Mouse (Mus musculus) left cerebral cortex, postnatal 4 days (tissue): ENCODE data around the gene Gpr89. TPM values are rescaled to one million over a fixed set of nuclear protein-coding genes. Genes with fewer than 3 reads are reported as not detected.

Experiments used
- DNase-seq: peaks from one replicate; pipeline ENCODE4 v3.0.0-alpha.2; 2022
- intact Hi-C: fragments of 180-260 bp; cut with DNase I; formaldehyde crosslinking; loops from one replicate; pipeline ENCODE4 v1.15.1; 2025
- total RNA-seq, 2 experiments: library from RNA; stranded (reverse); gene quantifications; 2 replicates each; pipeline ENCODE4 v1.2.3; 2021

Gpr89 gene
- total RNA-seq, 2 experiments from 2014 or later = 36.0 to 42.8 TPM

DNA sequence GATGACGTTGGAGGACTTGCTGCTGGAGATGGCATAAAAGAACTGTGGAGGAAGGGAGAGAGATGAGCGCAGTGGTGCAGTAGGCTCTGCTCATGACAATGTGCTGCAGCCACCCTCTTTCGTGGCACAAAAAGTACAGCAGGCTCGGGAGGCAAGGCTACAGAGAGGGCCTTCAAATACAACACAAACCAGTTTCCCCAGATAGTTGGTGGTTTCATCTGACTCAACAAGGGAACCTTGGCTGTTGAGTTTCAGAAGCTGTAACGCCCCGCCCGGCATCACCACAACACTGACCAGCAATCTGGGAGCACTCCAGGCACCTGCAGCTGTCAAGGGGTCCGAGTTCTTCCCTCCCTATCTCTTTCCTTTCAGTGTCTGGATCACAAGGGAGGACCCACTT, 32.6 kb downstream of the Gpr89 start:
- no peak for DNase-seq
- intact Hi-C loops = no loop called here

DNA sequence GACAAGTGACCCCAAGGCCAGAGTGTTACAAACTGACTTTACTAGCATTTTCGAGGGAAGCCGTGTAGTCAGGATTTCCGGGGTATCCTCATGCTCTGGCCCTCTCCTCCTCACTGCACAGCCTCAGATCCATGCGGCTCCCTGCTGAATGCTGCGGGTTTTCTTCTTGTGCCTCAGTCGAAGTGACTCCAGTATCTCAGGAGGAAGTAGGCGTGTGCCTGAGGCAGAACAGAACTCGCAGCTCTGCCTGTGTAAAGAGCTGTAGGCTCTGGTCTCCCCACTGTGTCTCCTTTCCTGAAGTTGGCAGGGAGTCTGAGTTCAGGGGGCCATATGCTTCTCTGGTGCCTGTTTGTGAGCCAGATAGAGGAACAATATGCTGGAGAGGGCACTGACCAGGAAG, 34.1 kb downstream of the Gpr89 start:
- DNase-seq = no peak
- intact Hi-C loops = no loop called here

DNA sequence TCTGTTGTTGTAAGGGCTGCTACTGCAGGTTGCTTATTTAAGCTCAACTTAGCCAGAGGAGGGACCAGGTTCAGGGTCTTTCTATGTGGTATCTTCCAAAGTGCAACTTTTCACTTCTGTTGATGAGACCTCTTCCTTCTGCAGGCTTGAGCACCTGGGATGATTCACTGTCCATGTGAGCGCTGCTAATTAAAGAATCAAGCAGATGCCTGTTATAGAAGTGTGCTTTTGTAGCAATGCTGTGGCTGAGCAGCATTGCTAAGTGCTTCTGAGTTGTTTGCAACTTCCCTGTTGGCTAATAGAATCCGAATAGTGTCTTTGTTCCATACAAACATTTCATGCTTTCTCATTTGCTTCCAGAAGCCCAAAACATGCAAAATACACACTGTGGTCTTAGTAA, 34.9 kb downstream of the Gpr89 start:
- DNase-seq = no peak
- intact Hi-C loops = no loop called here

DNA sequence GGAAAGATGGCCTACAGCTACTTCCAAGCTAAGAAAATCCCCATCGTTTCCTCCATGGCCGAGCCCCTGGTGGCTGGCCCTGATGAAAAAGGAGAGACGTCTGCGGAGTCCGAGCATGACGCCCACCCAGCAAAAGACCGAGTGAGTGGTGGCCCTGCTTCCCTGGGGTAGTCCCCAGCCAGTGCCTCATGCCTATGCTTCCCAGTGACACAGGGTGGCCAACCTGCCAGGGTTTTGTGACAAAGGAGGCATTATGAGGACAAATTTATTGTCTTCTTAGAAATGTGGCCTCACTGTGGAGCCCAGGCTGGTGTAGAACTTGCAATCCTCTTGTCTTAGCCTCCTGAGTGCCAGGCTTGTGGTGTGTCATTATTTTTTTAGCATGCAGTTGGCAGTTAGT, 36.1 kb downstream of the Gpr89 start:
- no peak for DNase-seq
- intact Hi-C loops = no loop called here

DNA sequence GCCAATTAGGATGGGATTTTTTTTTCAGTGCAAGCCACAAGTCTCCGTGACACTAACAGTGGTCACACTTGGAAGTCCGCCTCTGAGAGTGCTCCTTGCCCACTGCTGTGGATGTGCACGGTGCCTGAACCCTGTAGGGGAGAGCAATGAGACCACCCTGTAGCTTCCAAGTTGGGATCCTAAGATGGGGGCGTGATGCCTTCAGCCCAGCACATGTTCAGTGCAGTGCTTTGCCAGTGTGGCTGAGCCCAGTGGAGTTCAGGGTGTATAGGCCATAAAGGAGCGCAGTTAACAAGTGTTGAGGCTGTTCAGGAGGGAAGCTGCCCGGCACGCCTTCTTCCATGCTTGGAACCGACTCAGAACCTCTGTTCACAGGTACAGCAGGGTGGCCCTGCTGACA, 36.6 kb downstream of the Gpr89 start:
- no peak for DNase-seq
- intact Hi-C loops = no loop called here

DNA sequence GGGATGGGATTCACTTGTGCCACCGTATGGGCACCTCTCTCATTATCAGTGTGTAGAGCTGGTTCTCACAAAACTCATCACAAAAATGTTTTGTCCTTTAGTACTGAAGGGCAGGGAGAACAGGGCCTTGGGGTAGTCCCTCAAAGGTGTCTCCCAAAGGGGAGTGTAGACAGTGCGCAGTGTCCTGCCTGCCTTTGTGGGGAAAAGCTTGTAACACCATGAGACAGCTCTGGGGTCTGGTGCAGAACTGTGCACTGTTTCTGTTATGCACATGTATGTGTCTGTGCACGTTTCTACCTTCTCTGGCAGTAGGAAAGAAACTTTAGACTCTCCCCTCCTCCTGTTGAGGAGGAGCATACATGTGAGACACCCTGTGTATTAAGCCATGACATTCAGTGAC, 37.3 kb downstream of the Gpr89 start:
- DNase-seq = no peak
- intact Hi-C loops = no loop called here

DNA sequence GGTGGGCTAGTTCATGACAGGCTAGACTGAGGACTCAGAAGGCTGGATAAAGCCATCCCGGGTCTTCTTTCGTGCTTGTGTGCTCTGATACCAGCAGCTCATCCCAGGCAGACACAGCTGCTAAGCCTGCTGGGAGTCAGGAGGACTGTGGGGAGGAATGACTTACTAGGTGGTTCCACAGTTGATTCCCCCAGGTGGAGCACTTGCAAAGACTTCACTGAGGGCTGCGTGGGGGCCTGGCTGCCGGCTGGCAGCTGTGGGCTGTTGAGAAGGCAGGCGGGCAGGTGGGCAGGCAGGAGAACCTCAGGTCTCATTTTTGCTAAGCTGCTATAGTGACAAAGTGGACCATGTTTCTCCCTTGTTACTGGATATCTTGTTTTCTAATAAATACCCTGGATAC, 44.6 kb downstream of the Gpr89 start:
- intact Hi-C loops = no loop called here
- DNase-seq = no peak

DNA sequence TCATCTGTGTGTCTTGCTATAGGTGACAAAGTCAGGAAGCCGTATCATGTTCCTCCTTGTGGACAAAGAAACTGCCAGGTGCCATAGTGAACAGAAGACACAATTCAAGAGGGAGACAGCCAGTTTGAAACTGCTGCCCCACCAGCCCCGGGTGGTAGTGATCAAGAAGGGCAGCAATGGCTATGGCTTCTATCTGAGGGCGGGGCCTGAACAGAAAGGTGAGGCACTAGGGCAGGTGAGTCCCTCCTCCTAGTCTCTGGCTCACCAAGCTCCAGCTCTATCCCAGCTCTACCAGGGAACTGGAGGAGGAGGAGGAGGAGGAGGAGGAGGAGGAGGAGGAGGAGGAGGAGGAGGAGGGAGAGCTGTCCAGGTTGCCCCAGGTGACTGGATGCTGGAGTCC, 49.3 kb downstream of the Gpr89 start:
- no peak for DNase-seq
- intact Hi-C loops = no loop called here

DNA sequence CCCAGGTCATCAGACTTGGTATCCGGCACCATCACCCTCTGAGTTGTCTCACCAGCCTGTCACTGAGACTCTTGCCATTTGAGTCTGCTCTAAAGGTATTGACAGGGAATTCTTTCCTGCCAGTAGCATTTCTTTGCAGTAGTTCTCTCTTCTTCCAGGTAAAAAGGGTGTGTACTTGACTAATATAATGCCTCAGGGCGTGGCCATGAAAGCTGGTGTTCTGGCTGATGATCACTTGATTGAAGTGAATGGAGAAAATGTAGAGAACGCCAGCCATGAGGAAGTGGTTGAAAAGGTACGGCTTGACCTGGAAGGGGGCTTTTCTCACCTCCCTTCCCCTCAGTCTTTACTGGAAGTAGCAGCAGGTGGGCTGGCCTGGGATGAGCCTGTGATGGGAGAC, 50.8 kb downstream of the Gpr89 start:
- no peak for DNase-seq
- intact Hi-C loops = no loop called here

DNA sequence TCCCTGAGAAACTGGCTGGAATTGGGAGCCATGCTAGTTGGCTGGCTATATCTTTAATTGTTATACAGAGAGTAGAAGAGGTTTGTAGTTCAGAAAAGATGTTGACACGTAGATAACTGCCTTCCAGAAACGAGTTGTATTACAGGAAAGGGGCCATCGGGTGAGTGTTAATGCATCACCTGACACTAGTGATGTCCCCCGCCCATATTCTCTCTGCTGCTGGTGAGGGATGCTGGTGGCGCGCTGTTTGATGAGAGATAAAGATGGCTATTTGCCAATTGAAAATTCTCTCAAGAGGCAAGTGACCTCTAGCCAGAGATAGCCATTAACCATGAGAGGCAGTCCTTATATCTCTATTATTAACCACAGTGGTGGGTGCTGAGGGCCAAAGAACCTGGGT, 52.6 kb downstream of the Gpr89 start:
- DNase-seq = no peak
- intact Hi-C loops = no loop called here

DNA sequence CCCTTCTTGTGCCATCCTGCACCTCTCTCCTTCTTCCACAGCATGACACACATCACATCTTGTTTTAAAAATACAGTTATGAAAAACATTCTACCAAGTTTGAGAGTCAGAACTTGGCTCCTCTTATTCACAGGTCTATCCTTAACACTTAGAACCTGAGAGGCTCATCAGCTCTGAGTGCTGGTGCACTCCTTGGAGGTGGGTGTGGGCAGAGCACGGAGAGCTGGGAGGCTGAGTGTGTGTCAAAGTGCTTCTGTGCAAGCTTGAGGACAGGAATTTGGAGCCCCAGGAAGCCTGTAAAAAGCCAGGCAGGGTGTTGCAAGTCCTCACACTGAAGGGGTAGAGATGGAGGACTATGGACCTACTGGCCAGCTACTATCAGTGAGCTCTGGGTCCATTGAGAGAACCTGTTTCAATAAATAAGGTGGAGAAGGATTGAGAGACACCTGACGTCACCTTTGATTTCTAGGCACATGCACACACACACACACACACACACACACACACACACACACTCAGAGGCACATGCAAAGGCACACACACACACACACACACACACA, 55.9 kb downstream of the Gpr89 start:
- DNase-seq = no peak
- intact Hi-C loops = no loop called here

DNA sequence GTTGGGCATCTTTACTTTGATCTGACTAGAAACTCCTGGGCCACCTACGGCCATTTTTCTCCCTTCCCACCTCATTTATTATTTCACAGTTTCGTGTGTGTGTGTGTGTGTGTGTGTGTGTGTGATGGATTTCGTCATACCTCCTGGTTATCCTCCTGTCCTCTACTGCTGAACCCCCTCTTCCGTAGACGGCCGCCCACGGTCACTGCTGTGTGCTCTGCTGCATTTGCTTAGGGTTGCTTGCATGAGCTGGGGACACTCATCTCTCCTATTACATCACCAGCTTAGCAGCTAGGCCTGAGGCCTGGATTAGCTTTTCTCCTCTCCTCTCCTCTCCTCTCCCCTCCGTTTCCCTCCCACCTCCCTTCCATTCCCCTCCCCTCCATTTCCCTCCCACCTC, 56.7 kb downstream of the Gpr89 start:
- intact Hi-C loops = no loop called here
- DNase-seq = no peak

DNA sequence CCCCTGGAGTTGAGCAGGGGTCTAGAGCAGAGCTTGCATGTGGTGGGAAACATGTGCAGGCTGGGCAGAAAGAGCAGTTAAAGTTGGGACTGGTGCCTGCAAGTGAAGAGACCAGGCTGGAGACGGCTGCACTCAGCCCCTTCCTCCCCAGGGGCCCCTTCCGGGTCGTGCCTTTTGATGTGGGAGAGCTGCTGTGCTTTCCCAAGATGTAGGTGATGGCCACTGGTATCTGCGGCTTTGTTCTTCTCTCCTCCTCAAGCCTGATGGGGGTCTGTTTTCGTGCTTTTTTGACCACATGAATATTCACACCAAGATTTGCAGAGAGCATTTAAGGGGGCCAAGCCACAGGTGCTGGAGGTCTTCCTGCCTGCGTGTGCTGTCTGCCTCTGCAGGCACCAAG, 57.5 kb downstream of the Gpr89 start:
- intact Hi-C loops = no loop called here

DNA sequence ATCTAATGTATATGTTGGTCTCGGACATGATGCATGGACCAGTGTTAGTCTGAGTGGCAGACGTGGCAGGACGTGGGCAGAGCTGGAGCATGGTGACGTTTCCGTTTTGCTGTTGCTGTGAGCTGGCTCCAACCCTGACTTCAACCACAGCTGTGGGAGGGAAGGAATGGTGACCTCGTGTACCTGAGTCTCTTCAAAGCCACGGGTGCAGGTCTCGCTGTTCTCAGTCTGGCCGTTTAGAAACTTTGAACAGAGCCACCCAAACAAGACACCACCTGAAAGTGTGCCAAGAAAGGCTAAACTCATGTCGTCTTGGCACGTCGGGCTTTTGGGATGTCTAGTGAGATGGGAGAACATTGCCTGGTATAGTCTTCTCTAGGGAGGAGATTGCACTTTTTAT, 58.2 kb downstream of the Gpr89 start:
- intact Hi-C loops = no loop called here

More for the DNA sequence above, 57.5 kb downstream of the Gpr89 start:
- no peak for DNase-seq

DNA sequence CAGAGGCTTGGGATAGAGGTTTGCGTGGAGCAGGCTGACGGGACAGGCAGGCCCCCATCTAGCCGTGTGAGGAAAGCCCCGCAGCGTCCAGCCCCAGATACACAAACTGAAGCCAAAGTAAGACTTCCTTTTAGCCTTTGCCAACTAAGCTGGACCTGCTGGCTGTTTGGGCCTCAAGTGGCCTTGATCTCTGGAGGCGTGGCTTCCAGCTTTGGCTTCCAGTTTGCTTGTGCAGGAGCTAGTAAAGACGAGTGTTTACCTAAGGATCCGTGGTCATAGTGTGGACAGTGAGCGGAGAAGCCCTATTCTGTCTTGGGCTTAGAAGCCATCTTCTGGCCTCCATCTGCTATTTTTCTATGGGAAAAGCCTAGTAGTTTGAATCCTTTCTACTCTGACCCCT, 59.3 kb downstream of the Gpr89 start:
- no peak for DNase-seq
- intact Hi-C loops = no loop called here

More for the DNA sequence above, 58.2 kb downstream of the Gpr89 start:
- no peak for DNase-seq

DNA sequence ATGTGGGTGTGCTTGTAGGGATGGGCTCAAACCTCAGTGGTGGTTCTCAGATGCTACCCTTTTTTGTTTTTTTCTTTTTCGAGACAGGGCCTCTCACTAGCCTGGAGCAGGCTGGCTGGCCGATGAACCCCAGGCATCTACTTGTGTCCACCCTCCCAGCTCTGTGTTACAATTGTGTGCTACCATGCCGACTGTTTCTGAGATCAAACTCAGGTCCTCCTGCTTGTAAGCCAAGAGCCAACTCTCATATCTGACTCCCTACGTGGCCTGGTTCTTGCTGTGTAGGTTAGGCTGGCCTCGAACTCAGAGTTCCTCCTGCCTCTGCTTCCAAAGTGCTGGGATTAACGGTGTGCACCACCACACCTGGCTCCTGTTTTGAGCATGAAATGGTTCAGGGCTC, 60.0 kb downstream of the Gpr89 start:
- no peak for DNase-seq
- intact Hi-C loops = no loop called here

DNA sequence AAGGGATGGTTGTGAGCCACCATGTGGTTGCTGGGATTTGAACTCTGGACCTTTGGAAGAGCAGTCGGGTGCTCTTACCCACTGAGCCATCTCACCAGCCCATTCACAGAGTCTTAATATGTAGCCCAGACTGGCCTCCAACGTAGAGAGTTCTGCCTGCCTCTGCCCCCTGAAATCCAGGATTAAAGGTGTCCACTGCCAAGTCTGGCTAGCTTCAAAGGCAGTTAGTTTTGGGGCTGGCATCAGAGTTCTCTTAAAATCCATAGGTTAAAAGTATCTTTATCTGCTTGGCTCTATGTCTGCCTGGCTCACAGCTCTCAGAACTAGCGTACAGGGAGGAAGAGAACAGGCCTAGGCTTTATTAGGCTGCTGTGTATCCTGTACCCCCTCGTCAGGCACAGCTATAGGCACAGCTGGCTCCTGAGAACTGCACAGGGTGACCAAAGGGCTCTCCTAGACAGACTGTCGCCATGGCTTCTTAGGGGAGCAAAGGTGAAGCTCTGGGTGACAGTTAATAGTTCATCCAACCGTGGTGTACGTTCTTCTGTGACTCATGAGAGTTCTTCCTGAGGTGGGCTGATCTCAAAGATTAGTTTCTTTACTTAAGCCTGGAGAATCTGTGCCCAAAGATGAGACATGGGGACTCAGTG, 66.0 kb downstream of the Gpr89 start:
- intact Hi-C loops = no loop called here
- DNase-seq = no peak

DNA sequence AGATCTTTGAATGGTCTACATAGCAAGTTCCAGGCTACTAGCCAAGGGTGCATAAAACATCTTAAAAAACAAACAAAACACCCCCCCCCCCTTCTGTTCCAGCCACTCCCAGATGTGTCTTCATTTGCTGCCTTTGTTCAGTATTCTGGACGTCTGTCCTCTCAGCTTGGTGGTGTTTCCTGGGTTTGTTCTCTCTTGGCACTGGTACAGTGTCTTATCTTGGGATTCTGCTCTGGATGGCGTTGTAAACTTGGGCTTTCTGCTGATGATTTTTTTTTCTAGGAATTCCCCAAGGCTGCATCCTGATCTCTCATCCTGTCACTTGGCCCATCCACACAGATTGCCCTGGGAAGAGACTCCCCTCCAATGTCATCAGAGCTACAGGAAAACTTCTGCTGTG, 68.7 kb downstream of the Gpr89 start:
- intact Hi-C loops = no loop called here
- DNase-seq = no peak

DNA sequence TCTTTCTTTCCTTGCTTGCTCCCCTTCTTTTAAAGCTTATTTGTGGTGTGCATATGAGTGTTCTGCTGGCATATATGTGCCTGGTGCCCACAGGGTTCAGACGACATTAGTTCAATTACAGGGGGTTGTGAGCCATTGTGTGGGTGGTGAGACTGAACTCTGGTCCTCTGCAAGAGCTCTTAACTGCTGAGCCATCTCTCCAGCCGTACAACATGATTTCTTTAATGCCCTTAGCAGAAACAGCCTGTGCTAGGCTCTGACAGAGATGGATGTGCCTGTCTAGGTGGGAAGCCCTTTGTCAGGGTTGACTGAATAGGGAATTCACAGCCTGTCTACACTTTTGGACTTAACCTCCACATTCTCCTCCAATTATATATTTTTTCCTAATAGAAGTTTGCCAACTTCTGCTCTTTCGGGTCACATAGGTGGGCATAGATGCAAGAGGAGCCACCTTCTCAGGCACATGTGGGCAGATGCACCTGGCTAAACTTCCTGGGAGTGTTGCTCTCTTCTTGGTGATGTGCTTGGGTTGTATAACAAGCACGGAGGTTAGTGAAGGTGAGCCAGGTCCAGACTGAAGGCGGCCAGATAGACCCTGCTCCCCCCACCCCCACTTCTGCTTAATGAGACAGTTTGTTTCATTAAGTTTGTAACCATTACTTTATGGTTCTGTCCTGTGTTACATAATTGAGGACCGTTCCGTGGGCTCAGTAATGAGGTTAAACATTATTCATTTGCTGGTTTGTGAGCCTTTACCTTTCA, 70.4 kb downstream of the Gpr89 start:
- no peak for DNase-seq
- intact Hi-C loops = no loop called here

DNA sequence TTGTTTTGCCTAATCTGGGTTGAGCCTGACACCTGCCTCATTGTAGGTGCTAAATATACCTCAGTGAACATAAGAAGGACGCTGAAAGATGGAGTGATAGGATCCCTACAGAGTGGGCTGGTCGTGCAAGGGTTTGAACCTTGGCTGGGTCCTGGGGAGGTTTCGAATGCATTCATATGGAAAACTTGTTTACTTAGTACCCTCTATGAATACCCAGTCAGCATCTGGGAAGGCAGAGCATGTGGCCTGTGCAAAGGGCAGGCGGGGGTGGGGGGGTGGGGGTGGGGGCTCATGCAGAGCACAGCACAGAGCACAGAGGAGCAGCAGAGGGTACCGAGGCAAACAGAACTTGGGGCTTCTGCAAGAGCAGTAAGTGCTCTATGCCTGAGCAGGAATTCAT, 72.2 kb downstream of the Gpr89 start:
- DNase-seq = no peak
- intact Hi-C loops = no loop called here

DNA sequence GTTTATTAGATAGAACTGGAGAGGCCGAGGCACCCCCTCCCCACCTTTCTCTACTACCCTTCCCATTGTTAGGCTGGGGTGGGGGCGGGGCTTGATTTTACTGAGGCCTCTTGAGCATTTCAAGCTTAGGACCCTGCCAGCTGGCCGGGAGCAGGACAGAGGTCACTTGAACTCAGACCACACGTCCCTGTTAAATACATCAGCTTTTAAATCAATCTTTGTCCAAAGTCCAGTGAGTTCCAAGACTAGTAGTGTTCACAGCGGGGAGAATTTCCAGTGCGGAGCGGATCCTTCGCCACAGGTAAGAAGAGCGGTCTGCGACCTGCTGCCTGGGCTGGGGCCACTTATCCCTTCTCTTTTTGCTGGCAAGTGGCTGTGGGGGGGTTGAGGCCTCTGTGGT, 75.3 kb downstream of the Gpr89 start:
- no peak for DNase-seq
- intact Hi-C loops = no loop called here

DNA sequence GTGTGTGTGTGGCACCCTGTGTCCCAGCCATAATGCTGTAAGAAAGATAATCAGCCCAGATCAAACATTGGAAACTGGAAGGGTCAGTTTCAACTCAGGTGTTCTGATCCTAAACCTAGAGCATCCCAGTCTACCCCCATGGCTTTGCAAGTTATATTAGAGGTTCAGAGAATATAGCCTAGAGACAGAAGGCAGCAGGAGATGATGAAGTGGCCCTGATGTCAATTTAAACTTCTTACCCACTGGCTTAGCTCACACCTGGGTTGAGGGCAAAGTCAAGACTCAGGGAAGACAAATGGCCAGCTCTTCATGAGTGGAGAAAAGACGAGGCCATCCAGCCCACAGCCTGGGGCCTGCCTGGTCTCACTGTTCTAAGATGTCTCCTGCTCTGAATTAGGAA, 76.2 kb downstream of the Gpr89 start, which contains the start of the genes Pdzk1 and Cd160:
Pdzk1 (plus strand) TSS at position 301 of the 400 bp plus-strand sequence.
Cd160 (minus strand) TSS at position 368 of the 400 bp plus-strand sequence.
- no peak for DNase-seq
- intact Hi-C loops = no loop called here
